Mouse (Mus musculus) gastrocnemius, adult 2 months (tissue): ENCODE data around the gene Lrrc74a. TPM values are rescaled to one million over a fixed set of nuclear protein-coding genes. Genes with fewer than 3 reads are reported as not detected.

Experiments used
- DNase-seq: peaks from one replicate; pipeline ENCODE4 v3.0.0; 2022
- H3K27ac ChIP-seq: fragments of 200-600 bp; 2 replicates; pipeline ENCODE4 v1.8.1; 2022; ENCODE audit warnings: mild to moderate bottlenecking
- H3K4me3 ChIP-seq: fragments of 200-600 bp; 2 replicates; pipeline ENCODE4 v1.8.1; 2022; ENCODE audit warnings: mild to moderate bottlenecking, moderate library complexity
- CTCF ChIP-seq: fragments of 200-600 bp; IDR thresholded peaks from 2 replicates; pipeline ENCODE4 v1.8.1; 2022; ENCODE audit warnings: antibody characterized with exemption, mild to moderate bottlenecking, moderate library complexity
- intact Hi-C: fragments of 180-260 bp; cut with DNase I; formaldehyde crosslinking; loops from one replicate; pipeline ENCODE4 v1.15.1; 2025
- long read RNA-seq, 2 experiments: library from polyadenylated mRNA; stranded (forward); transcript quantifications; one replicate each; pipeline ENCODE4 v2.0.0; 2021
- total RNA-seq, 2 experiments: library from RNA; stranded (reverse); gene quantifications; 2 replicates each; pipeline ENCODE4 v1.2.3; 2021

Gene Lrrc74a
- not detected for total RNA-seq
- long read RNA-seq, experiment 1 = 0 reads
- long read RNA-seq, experiment 2 = 0 reads

DNA sequence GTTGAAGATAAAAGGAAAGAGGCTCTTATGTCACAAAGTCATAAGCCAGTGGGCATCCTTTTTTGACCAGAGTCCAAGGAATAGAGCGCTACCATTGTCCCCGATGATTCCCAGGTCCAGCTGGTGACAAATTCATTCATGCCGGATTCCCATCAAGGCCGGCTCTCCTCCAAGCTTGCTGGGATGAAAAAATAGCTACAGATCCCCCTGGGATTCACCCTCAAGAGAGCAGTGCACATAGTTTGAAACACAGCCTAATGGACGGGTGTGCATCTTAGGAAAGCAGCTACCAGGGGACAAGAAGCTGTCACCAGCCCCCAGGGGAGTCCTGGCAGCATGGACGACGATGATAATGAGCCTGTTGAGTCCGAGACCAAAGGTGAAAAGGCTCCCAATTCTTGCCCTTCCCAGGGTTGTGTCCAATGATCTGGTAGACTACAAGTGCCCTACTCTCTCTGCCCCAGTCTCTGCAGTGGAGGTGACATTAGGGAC, at the start of gene Lrrc74a:
Gene Lrrc74a (plus strand): TSS at position 51 of the 492 bp plus-strand sequence.
- Histone ChIP-seq H3K27ac (peak within 1 kb of the TSS; percentile 16; the same call in 1 of the 2 replicates), H3K4me3 (no peak within 1 kb of the TSS)
- no peak for DNase-seq
- intact Hi-C loops = no loop called here
- no peak for TF ChIP-seq CTCF

DNA sequence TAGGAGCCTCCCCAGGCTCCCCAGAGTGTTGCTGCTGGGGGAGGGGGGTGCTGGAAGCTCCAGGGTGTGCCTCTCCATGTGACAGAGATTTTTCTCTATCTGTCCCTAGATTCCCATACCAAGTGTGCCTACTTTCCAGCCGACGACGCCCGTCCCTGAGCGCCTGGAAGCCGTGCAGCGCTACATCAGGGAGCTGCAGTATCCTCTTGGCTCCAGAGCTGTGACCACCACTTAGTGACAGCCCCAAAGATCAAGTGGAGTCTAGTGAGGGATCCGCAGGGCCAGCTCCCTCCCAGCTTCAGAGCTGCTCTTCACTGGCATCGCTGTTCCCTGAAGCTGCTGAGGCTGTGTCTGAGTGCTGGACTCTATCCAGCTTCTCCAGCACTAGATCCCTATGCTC, 48.9 kb upstream of the Lrrc74a start:
- no peak for DNase-seq
- Histone ChIP-seq H3K27ac (no peak overlapping the region), H3K4me3 (no peak overlapping the region)
- intact Hi-C loops = no loop called here
- no peak for TF ChIP-seq CTCF

DNA sequence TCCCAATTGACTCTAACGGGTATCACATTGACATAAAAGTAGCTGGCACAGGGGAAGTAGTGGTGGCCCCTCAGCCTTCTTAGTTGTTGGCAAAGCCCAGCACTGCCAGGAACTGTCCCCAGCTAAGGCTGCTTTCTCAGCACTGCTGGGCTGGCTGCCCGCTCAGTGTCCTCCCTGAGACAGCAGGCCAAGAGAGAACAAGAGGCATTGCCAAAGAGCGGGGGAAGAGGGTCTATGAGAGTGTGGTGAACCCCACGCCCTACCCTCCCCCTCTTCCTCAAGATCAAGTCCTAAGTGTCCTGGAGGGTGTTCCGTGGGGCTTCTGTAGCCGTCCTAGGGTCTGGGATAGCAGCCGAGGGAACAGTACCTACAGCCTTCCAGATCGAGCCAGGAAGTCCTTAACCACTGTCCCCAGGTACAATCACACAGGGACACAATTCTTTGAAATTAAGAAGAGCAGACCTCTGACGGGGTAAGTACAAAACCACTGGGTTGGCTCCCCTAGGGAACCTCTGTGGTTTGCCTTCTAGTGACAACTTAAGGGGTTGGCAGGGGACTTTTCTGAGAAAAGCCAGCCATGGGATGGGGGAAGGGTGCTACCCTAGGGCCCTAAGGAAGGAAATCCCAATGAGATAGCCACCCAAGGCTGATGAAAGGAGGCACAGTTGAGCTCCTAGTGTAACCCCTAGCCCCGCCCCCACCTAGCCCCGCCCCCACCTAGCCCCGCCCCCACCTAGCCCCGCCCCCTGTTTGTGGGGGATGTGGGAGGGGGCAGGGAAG, 47.4 kb upstream of the Lrrc74a start:
- TF ChIP-seq CTCF = no peak
- peak; percentile 57 for DNase-seq
- peak overlapping the region; percentile 44 for H3K27ac ChIP-seq
- intact Hi-C loops = no loop called here
- no peak overlapping the region for H3K4me3 ChIP-seq

- no peak for DNase-seq
- H3K4me3 ChIP-seq = no peak overlapping the region
- intact Hi-C loops = no loop called here
- no peak for TF ChIP-seq CTCF
- H3K27ac ChIP-seq = peak overlapping the region; percentile 66
These were observed 46.7 kb upstream of the Lrrc74a start for GRCm38 (mm10) chr12:86687445-86687955.

- no peak for DNase-seq
- no peak for TF ChIP-seq CTCF
- no peak overlapping the region for H3K4me3 ChIP-seq
- intact Hi-C loops = no loop called here
- H3K27ac ChIP-seq = peak overlapping the region; percentile 66
These were observed 46.1 kb upstream of the Lrrc74a start for GRCm38 (mm10) chr12:86687971-86688573.

DNA sequence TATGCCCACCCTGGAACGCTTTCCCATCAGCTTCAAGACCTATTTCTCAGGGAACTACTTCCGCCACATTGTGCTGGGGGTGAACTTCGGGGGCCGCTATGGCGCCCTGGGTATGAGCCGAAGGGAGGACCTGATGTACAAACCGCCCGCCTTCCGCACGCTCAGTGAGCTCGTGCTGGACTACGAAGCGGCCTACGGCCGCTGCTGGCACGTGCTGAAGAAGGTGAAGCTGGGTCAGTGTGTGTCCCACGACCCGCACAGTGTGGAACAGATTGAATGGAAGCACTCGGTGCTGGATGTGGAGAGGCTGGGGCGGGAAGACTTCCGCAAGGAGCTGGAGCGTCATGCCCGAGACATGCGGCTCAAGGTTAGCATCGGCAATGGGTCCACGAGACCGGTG, 45.3 kb upstream of the Lrrc74a start:
- no peak for TF ChIP-seq CTCF
- intact Hi-C loops = no loop called here
- Histone ChIP-seq H3K4me3 (no peak overlapping the region), H3K27ac (no peak overlapping the region)
- DNase-seq = no peak

DNA sequence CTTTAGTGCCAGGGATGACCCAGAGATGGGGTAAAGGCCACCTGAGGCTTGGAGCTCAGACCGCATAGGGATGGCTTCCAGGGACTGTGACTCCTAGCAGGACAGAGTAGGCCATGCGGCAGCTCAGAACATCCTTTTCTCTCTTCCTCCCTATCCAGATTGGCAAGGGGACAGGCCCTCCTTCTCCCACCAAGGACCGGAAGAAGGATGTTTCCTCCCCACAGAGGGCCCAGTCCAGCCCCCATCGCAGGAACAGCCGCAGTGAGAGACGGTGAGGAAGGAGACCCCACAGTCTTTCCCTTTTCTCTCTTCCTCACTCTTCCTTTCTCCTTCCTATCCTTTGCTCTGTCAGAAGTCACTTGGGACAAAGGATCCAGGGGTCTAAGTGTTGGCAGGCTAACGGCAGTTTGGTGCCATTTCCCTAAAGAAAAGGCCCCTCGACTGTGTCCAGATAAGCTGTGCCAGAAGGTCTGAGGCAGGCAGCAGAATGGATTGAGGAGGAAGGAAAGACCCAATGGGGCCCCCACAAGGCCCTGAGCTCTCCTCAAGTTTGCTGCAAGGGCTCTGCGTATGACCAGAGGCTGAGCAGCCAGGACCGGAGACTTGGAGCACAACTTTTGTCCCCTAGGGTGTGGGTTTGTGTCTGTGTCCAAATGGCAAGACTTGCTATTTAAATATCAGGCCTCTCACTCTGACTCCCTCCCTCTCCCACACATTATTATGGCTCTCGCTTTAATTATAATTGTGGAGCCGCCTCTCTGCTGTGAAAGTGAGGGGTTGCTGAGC, 43.3 kb upstream of the Lrrc74a start:
- DNase-seq = no peak
- intact Hi-C loops = no loop called here
- Histone ChIP-seq H3K4me3 (no peak overlapping the region), H3K27ac (peak overlapping the region; percentile 51)
- TF ChIP-seq CTCF = no peak

DNA sequence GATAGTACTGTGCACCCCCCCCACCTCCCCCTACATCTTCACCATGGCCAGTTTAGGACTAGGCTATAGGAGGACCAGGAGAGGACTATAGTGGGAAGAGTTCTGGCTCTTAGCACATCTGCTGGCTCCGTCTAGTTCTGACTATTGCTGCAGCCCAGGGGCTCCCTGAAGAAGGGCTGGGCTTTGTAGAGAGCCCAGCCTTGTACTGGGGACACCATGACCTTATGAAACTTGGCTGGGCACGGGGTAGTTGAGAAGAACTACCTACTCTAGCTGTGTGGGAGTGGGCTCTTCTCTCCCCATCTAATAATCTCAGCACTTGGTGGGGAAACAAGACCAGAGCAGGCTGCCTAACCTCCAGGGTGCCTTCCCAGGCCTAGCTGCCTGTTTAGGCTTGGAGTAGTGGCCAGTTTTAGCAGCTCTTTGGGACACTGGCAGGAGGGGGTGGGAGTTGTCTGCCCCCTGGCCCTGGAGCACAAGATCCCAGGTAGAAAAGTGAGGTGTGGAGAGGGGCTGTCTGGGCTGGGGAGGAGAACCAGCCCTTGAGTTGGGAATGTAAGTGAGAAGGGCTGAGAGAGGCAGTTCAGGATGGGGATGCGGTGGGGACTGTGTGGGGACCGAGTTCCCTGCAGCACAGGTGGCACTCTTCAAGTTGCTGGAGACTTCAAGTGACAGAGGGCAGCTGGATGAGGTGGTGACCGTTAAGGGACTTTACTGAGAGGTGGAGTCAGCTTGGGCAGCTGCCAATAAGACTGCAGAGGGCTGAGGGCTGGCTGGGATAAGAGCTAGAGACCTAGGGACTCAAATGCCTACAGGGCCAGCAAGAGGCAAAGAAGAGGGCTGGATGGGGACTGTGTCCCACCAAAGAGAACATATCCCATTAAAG, 41.5 kb upstream of the Lrrc74a start:
- no peak for DNase-seq
- H3K4me3 ChIP-seq = no peak overlapping the region
- TF ChIP-seq CTCF = no peak
- intact Hi-C loops = no loop called here
- peak overlapping the region; percentile 51; the same call in 1 of the 2 replicates for H3K27ac ChIP-seq

DNA sequence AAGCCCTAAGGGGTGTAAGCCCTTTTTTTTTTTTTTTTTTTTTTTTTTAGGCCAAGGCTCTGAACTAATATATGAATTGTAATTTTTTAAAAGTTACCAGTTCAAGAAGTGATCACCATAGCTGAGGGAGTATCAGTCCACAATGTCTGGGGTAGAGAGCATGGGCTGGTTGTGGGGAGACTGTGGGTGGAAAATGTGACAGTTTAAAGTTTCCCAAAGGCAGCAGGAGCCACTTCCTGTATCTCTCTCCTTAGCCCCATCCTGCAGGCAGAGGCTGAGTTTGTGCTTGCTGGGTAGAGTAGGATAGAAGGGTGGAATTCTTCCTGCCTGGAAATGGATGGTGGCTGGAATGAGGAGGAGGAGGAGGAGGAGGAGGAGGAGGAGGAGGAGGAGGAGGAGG, 40.8 kb upstream of the Lrrc74a start:
- TF ChIP-seq CTCF = no peak
- no peak for DNase-seq
- intact Hi-C loops = no loop called here
- Histone ChIP-seq H3K4me3 (no peak overlapping the region), H3K27ac (no peak overlapping the region)

- Histone ChIP-seq H3K27ac (no peak overlapping the region), H3K4me3 (no peak overlapping the region)
- TF ChIP-seq CTCF = no peak
- intact Hi-C loops = no loop called here
- DNase-seq = no peak
These were observed 39.7 kb upstream of the Lrrc74a start for GRCm38 (mm10) chr12:86694441-86694840.

- H3K4me3 ChIP-seq = no peak overlapping the region
- intact Hi-C loops = no loop called here
- no peak for TF ChIP-seq CTCF
- no peak for DNase-seq
- H3K27ac ChIP-seq = no peak overlapping the region
These were observed 36.2 kb upstream of the Lrrc74a start for GRCm38 (mm10) chr12:86697996-86698395.

GRCm38 (mm10) chr12:86698537-86698936, 35.6 kb upstream of the Lrrc74a start:
- H3K4me3 ChIP-seq = no peak overlapping the region
- H3K27ac ChIP-seq = no peak overlapping the region
- intact Hi-C loops = no loop called here
- no peak for DNase-seq
- TF ChIP-seq CTCF = no peak
